Mouse (Mus musculus): ENCODE data around the gene Tacc2.

GRCm38 (mm10) chr7:130547635-130548175, 29.5 kb upstream of the Tacc2 start:
- TF ChIP-seq CTCF (IDR thresholded peaks at IDR 0.05 in 2 of 3, conservative IDR thresholded peaks at IDR 0.05 in 1 of 3; ENCODE audit: control insufficient read depth in 1 of 3, insufficient read depth in 1 of 3, low read depth in 2 of 3, low read length in 3 of 3, poor library complexity in 1 of 3, severe bottlenecking in 1 of 3) (no peak), MAFK (IDR thresholded peaks at IDR 0.05; ENCODE audit: borderline replicate concordance, low read depth, low read length) (no peak), USF1 (IDR thresholded peaks at IDR 0.05; ENCODE audit: low read depth, low read length) (no peak), TBP (IDR thresholded peaks at IDR 0.05; ENCODE audit: low read depth, low read length) (no peak), POLR2A (IDR thresholded peaks at IDR 0.05; ENCODE audit: control insufficient read depth in 1 of 2, insufficient read depth in 1 of 2, low read depth in 1 of 2, low read length in 2 of 2, poor library complexity in 1 of 2) (no peak)
